Mouse (Mus musculus): ENCODE measurements at regions not wholly inside any gene's neighbourhood (a gene's known extent, or its start where the extent isn't known, plus 50 kb on each side); places are given as distances from the start of the nearest gene placed in this dataset.

GRCm38 (mm10) chr3:52429014-52429589 is 161.0 kb downstream of the Foxo1 start:
- TF ChIP-seq CTCF (conservative IDR thresholded peaks at IDR 0.05; ENCODE audit: low read length) (no peak), NANOG (IDR thresholded peaks at IDR 0.05; ENCODE audit: borderline replicate concordance, low read length) (no peak), POU5F1 (IDR thresholded peaks at IDR 0.05; ENCODE audit: borderline replicate concordance, low read length) (no peak)
